Mouse (Mus musculus) heart, embryonic 11.5 days (tissue): ENCODE measurements around the gene Gm6583. TPM values are rescaled to one million over a fixed set of nuclear protein-coding genes. Genes with fewer than 3 reads are reported as not detected.

Experiments used
- ATAC-seq: fragments of 200-750 bp; cut with Nextera tagmentation; replicated peaks from 2 replicates; pipeline ENCODE4 v1.8.0; 2017; ENCODE audit warnings: moderate library complexity; ENCODE audit not compliant: insufficient number of reproducible peaks, low FRiP score, low TSS enrichment
- H3K27ac ChIP-seq: fragments of 300-500 bp; sonication (generic); 2 replicates; pipeline ENCODE4 v1.5.1; 2014; ENCODE audit warnings: mild to moderate bottlenecking, low read depth, low read length
- H3K27me3 ChIP-seq: fragments of 300-500 bp; sonication (generic); 2 replicates; pipeline ENCODE4 v1.6.1; 2014; ENCODE audit warnings: mild to moderate bottlenecking, low read length, mixed read lengths; ENCODE audit not compliant: control insufficient read depth, insufficient read depth
- H3K36me3 ChIP-seq: fragments of 300-500 bp; sonication (generic); 2 replicates; pipeline ENCODE4 v1.6.1; 2014; ENCODE audit warnings: mild to moderate bottlenecking, low read length, moderate library complexity, mixed read lengths; ENCODE audit not compliant: control insufficient read depth, insufficient read depth
- H3K4me1 ChIP-seq: fragments of 300-500 bp; sonication (generic); 2 replicates; pipeline ENCODE4 v1.6.1; 2014; ENCODE audit warnings: low read length; ENCODE audit not compliant: control insufficient read depth, insufficient read depth
- H3K4me2 ChIP-seq: fragments of 300-500 bp; sonication (generic); 2 replicates; pipeline ENCODE4 v1.6.1; 2014; ENCODE audit warnings: mild to moderate bottlenecking, moderate library complexity
- H3K4me3 ChIP-seq: fragments of 300-500 bp; sonication (generic); 2 replicates; pipeline ENCODE4 v1.5.1; 2014; ENCODE audit warnings: low read depth, low read length
- H3K9ac ChIP-seq: fragments of 300-500 bp; sonication (generic); 2 replicates; pipeline ENCODE4 v1.6.1; 2014; ENCODE audit warnings: mild to moderate bottlenecking, low read depth, low read length, moderate library complexity
- H3K9me3 ChIP-seq: fragments of 300-500 bp; sonication (generic); replicated peaks from 2 replicates; pipeline ENCODE4 v1.6.1; 2016; ENCODE audit warnings: low read length; ENCODE audit not compliant: control insufficient read depth
- WGBS: fragments of 180-500 bp; shearing (Covaris S2); extraction: QIAGEN DNeasy Blood & Tissue Kit; methylation state at CpG from one replicate; pipeline ENCODE4 v1.1.7; 2014; ENCODE audit not compliant: insufficient replicate concordance; 5-methylcytosine and 5-hydroxymethylcytosine counted together
- polyA plus RNA-seq: library from polyadenylated mRNA; unstranded; fragments of >200 nt; fragmentation: Nextera tagmentation; extraction: Ambion mirVana; gene quantifications from 2 replicates; pipeline ENCODE4 v1.2.1, GENCODE M21; 2014

Gene Gm6583
- polyA plus RNA-seq, 1 experiment from 2014 or later = 0.40 TPM

- Histone ChIP-seq H3K4me1 (peaks cover 5% of the 10 kb centered on the region), H3K4me3 (peak overlapping the region; percentile 95), H3K36me3 (peaks cover 4% of the 10 kb centered on the region), H3K4me2 (peak overlapping the region; percentile 87), H3K27me3 (no peaks in the 10 kb centered on the region), H3K9me3 (no peaks in the 10 kb centered on the region), H3K27ac (no peak overlapping the region), H3K9ac (peak overlapping the region; percentile 88)
- ATAC-seq = peak; percentile 72
- under 1% methylated on average over 24 of the region's 24 CpGs for WGBS
Measured at GRCm38 (mm10) chr5:112343205-112343595, 12.6 kb downstream of the Gm6583 start.

DNA sequence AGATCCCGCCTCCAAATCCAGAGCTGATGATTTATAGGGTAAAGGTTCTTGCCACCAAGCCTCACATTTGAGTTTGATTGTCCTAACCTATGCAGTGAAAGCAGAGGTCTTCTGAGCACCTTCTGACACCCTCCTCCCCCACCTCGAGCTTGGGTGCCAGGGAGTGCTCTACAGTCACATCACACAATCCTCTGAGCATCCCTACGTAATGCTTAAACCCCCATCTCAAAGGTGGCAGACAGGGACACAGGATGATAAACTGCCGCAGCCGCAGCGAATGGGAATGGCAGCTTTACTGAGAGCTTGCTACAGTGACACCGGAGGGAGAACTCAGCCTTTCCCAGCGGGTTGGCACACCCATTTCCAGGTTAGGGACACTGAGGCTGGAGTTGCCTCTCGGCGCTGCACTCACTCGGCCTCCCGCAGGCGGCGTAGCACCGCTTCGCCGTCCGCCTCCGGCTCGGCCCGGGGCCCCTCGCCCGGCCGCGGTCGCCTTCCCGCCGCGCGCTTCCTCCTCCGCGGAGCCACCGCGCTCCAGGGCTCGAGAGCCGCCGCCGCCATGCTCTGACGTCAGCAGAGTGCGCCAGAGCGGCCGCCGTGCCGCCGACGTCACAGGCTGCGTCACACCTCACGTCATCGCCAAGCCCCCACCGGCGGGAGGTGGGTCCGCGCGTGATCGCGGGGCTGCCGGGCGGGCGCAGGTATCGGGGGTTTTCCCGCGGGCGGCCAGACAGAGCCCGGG lies 13.2 kb downstream of the Gm6583 start, which contains the start of the genes Srrd and Hps4:
Srrd (minus strand) TSS at position 578 of the 742 bp plus-strand sequence.
Hps4 (plus strand) TSS at position 621 of the 742 bp plus-strand sequence.
- peak; percentile 69 for ATAC-seq
- Histone ChIP-seq H3K9ac (peak within 1 kb of the TSS; percentile 88), H3K4me2 (peak within 1 kb of the TSS; percentile 87), H3K4me3 (peak within 1 kb of the TSS; percentile 95), H3K27me3 (no peaks in the 10 kb centered on the region), H3K27ac (no peak within 1 kb of the TSS), H3K9me3 (no peaks in the 10 kb centered on the region), H3K4me1 (peaks cover 5% of the 10 kb centered on the region), H3K36me3 (peaks cover 6% of the 10 kb centered on the region)
- WGBS = 2% methylated on average over 58 of the region's 64 CpGs

DNA sequence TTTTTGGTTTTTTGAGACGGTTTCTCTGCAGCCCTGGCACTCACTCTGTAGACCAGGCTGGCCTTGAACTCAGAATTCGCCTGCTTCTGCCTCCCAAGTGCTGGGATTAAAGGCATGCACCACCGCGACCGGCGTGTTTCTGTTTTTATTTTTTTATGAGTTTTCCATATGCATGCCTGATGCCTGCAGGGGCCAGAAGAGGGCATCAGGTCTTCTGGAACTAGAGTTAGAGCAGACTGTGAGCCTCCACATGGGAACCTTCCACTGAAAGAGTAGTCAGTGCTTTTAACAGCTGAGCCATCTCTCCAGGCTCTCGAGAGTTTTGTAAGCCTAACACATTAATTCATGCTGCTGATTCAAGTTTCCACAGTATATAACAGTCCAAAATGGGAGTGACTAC lies 16.6 kb downstream of the Gm6583 start:
- H3K9ac ChIP-seq = no peak overlapping the region
- H3K27me3 ChIP-seq = no peaks in the 10 kb centered on the region
- no peak for ATAC-seq
- peaks cover 5% of the 10 kb centered on the region for H3K4me1 ChIP-seq
- no peak overlapping the region for H3K4me2 ChIP-seq
- peaks cover 25% of the 10 kb centered on the region for H3K36me3 ChIP-seq
- WGBS = 72% methylated on average over 7 of the region's 7 CpGs
- no peak overlapping the region for H3K27ac ChIP-seq
- no peaks in the 10 kb centered on the region for H3K9me3 ChIP-seq
- no peak overlapping the region for H3K4me3 ChIP-seq

GRCm38 (mm10) chr5:112337004-112337403 lies 18.8 kb downstream of the Gm6583 start:
- Histone ChIP-seq H3K27me3 (no peaks in the 10 kb centered on the region), H3K4me3 (no peak overlapping the region), H3K36me3 (peaks cover 34% of the 10 kb centered on the region), H3K4me1 (no peaks in the 10 kb centered on the region), H3K9ac (no peak overlapping the region), H3K4me2 (no peak overlapping the region), H3K9me3 (no peaks in the 10 kb centered on the region), H3K27ac (no peak overlapping the region)
- WGBS = 93% methylated on average over 22 of the region's 22 CpGs
- ATAC-seq = no peak

- Histone ChIP-seq H3K4me1 (no peaks in the 10 kb centered on the region), H3K27ac (no peak overlapping the region), H3K9ac (no peak overlapping the region), H3K27me3 (no peaks in the 10 kb centered on the region), H3K9me3 (no peaks in the 10 kb centered on the region), H3K36me3 (peaks cover 44% of the 10 kb centered on the region), H3K4me2 (no peak overlapping the region), H3K4me3 (no peak overlapping the region)
- WGBS = 11% methylated on average over 2 of the region's 2 CpGs
- no peak for ATAC-seq
Measured at GRCm38 (mm10) chr5:112335473-112335872, 20.4 kb downstream of the Gm6583 start.

- Histone ChIP-seq H3K9me3 (no peaks in the 10 kb centered on the region), H3K36me3 (peaks cover 41% of the 10 kb centered on the region), H3K27ac (no peak overlapping the region), H3K9ac (no peak overlapping the region), H3K4me3 (no peak overlapping the region), H3K4me2 (no peak overlapping the region), H3K4me1 (peaks cover 2% of the 10 kb centered on the region; the same call in 1 of the 2 replicates), H3K27me3 (no peaks in the 10 kb centered on the region)
- WGBS = 89% methylated on average over 14 of the region's 14 CpGs
- ATAC-seq = no peak
Measured at GRCm38 (mm10) chr5:112329805-112330564, 25.8 kb downstream of the Gm6583 start.

DNA sequence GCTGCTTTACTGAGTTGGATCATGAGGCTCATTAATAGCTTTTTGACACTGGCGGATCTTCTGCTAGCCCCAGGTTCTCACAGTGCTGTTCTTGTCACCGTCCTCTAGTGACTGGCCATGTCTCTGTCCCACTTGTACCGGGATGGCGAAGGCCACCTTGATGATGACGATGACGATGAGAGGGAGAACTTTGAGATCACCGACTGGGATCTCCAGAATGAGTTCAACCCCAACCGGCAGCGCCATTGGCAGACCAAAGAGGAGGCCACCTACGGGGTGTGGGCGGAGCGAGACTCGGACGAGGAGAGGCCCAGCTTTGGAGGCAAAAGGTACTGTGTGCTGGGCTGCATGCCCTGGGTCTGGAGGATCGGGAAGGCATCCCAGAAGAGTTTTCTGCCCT lies 28.0 kb downstream of the Gm6583 start:
- Histone ChIP-seq H3K9me3 (no peaks in the 10 kb centered on the region), H3K4me2 (no peak overlapping the region), H3K27me3 (no peaks in the 10 kb centered on the region), H3K36me3 (peaks cover 27% of the 10 kb centered on the region), H3K4me3 (no peak overlapping the region), H3K27ac (no peak overlapping the region), H3K9ac (no peak overlapping the region), H3K4me1 (peaks cover 5% of the 10 kb centered on the region; the same call in 1 of the 2 replicates)
- WGBS = 87% methylated on average over 15 of the region's 15 CpGs
- ATAC-seq = no peak

DNA sequence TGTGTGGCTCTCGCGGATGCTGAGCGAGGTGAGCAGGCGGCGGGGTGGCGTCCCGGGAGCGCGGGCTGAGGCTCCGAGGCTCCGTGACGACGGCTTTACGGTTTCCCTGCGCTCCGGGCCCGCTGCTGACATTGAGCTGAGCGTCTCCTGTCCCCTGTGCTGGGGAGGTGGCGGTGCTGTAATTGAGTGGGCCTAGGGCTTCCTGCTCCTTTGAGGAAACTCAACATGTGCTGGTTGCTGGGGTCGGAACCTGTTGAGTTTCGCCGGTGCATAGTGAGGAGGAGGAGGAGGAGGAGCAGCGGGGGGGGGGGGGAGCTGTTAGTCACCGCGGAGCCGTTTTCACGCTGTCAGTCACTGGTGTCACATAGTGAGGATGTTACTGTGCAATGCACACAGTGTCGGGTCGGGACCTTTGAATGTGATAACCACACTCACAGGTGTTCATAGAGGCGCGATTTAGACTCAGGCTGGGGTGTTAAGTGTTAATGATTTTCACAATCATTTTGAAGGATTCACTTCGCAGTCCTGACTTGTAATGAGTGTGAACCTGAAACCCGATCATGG lies 29.3 kb downstream of the Gm6583 start:
- no peaks in the 10 kb centered on the region for H3K27me3 ChIP-seq

More for the DNA sequence above, 29.3 kb downstream of the Gm6583 start:
- under 1% methylated on average over 32 of the region's 33 CpGs for WGBS
- peak overlapping the region; percentile 80 for H3K9ac ChIP-seq
- no peaks in the 10 kb centered on the region for H3K9me3 ChIP-seq
- H3K4me1 ChIP-seq = peaks cover 5% of the 10 kb centered on the region; the same call in 1 of the 2 replicates
- peaks cover 20% of the 10 kb centered on the region for H3K36me3 ChIP-seq
- ATAC-seq = peak; percentile 35; the same call in 1 of the 2 replicates
- no peak overlapping the region for H3K27ac ChIP-seq
- H3K4me3 ChIP-seq = peak overlapping the region; percentile 94
- H3K4me2 ChIP-seq = peak overlapping the region; percentile 69
